Comparison of ENCODE assay signal across 8 mouse cellular contexts in genomic region chr4:155668689-155669597, GRCm38 (mm10). TPM values are rescaled to one million over a fixed set of nuclear protein-coding genes. Genes with fewer than 3 reads are reported as not detected.
DNase-seq lines count a peak whose midpoint lies in the region; ATAC-seq lines count a peak whose summit lies in the region.

Gene Mib2 (minus strand): TSS chr4:155669198.

- H3K36me3 ChIP-seq in heart, embryonic 14.5 days (ENCODE audit: control insufficient read depth, insufficient read depth, low read length) = peaks cover 21% of the 10 kb centered on the region
- no peaks in the 10 kb centered on the region for H3K36me3 ChIP-seq in liver, embryonic 13.5 days
- no peaks in the 10 kb centered on the region for H3K36me3 ChIP-seq in stomach, embryonic 16.5 days (ENCODE audit: control insufficient read depth, insufficient read depth, low read length)

- H3K9me3 ChIP-seq in heart, embryonic 14.5 days (ENCODE audit: control insufficient read depth, low read length) = no peaks in the 10 kb centered on the region
- no peaks in the 10 kb centered on the region for H3K9me3 ChIP-seq in liver, embryonic 13.5 days (replicated peaks)
- no peaks in the 10 kb centered on the region for H3K9me3 ChIP-seq in stomach, embryonic 16.5 days (replicated peaks; ENCODE audit: control insufficient read depth, low read length)

- H3K4me2 ChIP-seq in heart, embryonic 14.5 days (ENCODE audit: low read length) = peak within 1 kb of the TSS; percentile 84
- peak within 1 kb of the TSS; percentile 93 for H3K4me2 ChIP-seq in liver, embryonic 13.5 days
- peak within 1 kb of the TSS; percentile 93 for H3K4me2 ChIP-seq in stomach, embryonic 16.5 days (ENCODE audit: low read depth, low read length)

- peak within 1 kb of the TSS; percentile 92 for H3K9ac ChIP-seq in heart, embryonic 14.5 days (ENCODE audit: low read length)
- peak within 1 kb of the TSS; percentile 85 for H3K9ac ChIP-seq in liver, embryonic 13.5 days
- H3K9ac ChIP-seq in stomach, embryonic 16.5 days (ENCODE audit: low read length) = peak within 1 kb of the TSS; percentile 93

- peak within 1 kb of the TSS; percentile 91 to 94 for H3K4me3 ChIP-seq in heart, embryonic 14.5 days (ENCODE audit: control insufficient read depth in 1 of 2, insufficient read depth in 1 of 2, low read depth in 1 of 2, low read length in 2 of 2)
- H3K4me3 ChIP-seq in liver, embryonic 13.5 days (replicated peaks) = peak within 1 kb of the TSS; percentile 91
- peak within 1 kb of the TSS; percentile 84 for H3K4me3 ChIP-seq in stomach, embryonic 16.5 days (replicated peaks; ENCODE audit: low read length)

- peak within 1 kb of the TSS; percentile 52 to 62; a peak in 3 of 4 replicates for H3K27ac ChIP-seq in heart, embryonic 14.5 days (replicated peaks in 1 of 2; ENCODE audit: control insufficient read depth in 1 of 2, insufficient read depth in 1 of 2, low read depth in 2 of 2, low read length in 2 of 2)
- no peak within 1 kb of the TSS for H3K27ac ChIP-seq in liver, embryonic 13.5 days
- H3K27ac ChIP-seq in stomach, embryonic 16.5 days (ENCODE audit: low read length) = peak within 1 kb of the TSS; percentile 74

- DNase-seq in c-Kit-negative CD71-positive TER-119-positive erythroid progenitor cells, embryonic 14.5 days (ENCODE audit: low read depth, low spot score) = peak; percentile 95
- DNase-seq in fibroblast of lung, adult 2 months (ENCODE audit: low read depth) = peak; percentile 92
- peak; percentile 98 for DNase-seq in kidney, postnatal 14 days
- peak; percentile 95 for DNase-seq in liver, embryonic 13.5 days
- DNase-seq in neural tube, embryonic 10.5 days (ENCODE audit: extremely low spot score, low spot score) = peak; percentile 97

- no peaks in the 10 kb centered on the region for H3K27me3 ChIP-seq in heart, embryonic 14.5 days (ENCODE audit: control insufficient read depth, insufficient read depth, low read length)
- H3K27me3 ChIP-seq in liver, embryonic 13.5 days = no peaks in the 10 kb centered on the region
- no peaks in the 10 kb centered on the region for H3K27me3 ChIP-seq in stomach, embryonic 16.5 days (ENCODE audit: control insufficient read depth, insufficient read depth, low read length)

- ATAC-seq in CD4-positive, CD25-positive, alpha-beta regulatory T cell, adult 4 months = peak; percentile 95
- peak; percentile 97 for ATAC-seq in heart, embryonic 14.5 days (ENCODE audit: insufficient number of reproducible peaks, insufficient read depth, low FRiP score, low read depth)
- peak; percentile 98 for ATAC-seq in liver, embryonic 13.5 days (ENCODE audit: low read depth)
- peak; percentile 97 for ATAC-seq in stomach, embryonic 16.5 days (ENCODE audit: insufficient read depth, low FRiP score)

- peaks cover 3 to 6% of the 10 kb centered on the region in 2 experiments for H3K4me1 ChIP-seq in heart, embryonic 14.5 days (ENCODE audit: control insufficient read depth in 2 of 2, insufficient read depth in 2 of 2, low read length in 2 of 2)
- H3K4me1 ChIP-seq in liver, embryonic 13.5 days (replicated peaks) = peaks cover 14% of the 10 kb centered on the region
- peaks cover 11% of the 10 kb centered on the region for H3K4me1 ChIP-seq in stomach, embryonic 16.5 days (ENCODE audit: control insufficient read depth, insufficient read depth, low read length)

- WGBS in heart, embryonic 14.5 days = under 1% methylated on average over 73 of the region's 73 CpGs
- under 1% methylated on average over 73 of the region's 73 CpGs for WGBS in liver, embryonic 13.5 days (ENCODE audit: insufficient replicate concordance)
- under 1% methylated on average over 73 of the region's 73 CpGs for WGBS in stomach, embryonic 16.5 days

RNA-seq across cellular contexts. Expression of gene Mib2, which starts in this region (rescaled TPM):
- polyA plus RNA-seq in CD4-positive, CD25-positive, alpha-beta regulatory T cell, adult 4 months (2017; shearing (Covaris generic)) = 1 to 10 TPM; 4.8 to 5.1 TPM
- 12.5 and 15.3 TPM in 2 replicates for polyA plus RNA-seq in heart, embryonic 14.5 days (2014; fragmentation: Nextera tagmentation; extraction: Ambion mirVana)
- polyA plus RNA-seq in liver, embryonic 13.5 days (2015; fragmentation: Nextera tagmentation; extraction: Ambion mirVana) = 3.2 and 3.7 TPM in 2 replicates
- 23.3 and 23.8 TPM in 2 replicates for polyA plus RNA-seq in stomach, embryonic 16.5 days (2015; fragmentation: Nextera tagmentation; extraction: Ambion mirVana)
